Mouse (Mus musculus) fat pad, adult 2 months (tissue): ENCODE measurements around the gene Usp9x.

Source experiments
- DNase-seq: peaks from one replicate; pipeline ENCODE4 v3.0.0-alpha.2; 2011; ENCODE audit warnings: low read depth, low spot score; ENCODE audit errors: extremely low read depth

Usp9x gene

DNA sequence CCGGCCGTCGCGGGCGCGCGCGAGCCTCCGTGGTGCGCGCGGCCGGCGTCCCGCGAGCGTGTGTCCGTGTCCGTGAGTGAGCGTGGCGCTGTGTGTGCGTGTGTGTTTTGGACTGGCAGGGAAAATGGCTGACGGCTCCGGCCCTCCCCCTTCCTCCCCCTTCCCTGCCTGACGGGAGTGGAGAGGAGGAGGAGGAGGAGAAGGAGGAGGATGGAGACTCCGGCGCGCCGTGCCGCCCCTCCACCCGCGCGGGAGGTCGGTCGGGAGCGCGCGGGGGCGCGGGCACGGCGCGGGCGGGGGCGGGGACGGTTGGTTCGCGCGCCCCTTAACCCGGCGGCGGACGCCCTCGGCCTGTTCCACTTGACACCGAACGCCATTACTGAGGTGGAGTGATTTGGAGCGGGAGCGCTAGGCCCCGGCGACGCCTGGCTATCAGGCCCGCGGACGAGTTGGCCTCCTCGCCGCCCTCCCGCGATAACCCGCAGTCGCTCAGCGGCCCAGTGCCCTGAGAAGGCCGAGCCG, 1.2 kb downstream of the Usp9x start:
- DNase-seq: no peak

DNA sequence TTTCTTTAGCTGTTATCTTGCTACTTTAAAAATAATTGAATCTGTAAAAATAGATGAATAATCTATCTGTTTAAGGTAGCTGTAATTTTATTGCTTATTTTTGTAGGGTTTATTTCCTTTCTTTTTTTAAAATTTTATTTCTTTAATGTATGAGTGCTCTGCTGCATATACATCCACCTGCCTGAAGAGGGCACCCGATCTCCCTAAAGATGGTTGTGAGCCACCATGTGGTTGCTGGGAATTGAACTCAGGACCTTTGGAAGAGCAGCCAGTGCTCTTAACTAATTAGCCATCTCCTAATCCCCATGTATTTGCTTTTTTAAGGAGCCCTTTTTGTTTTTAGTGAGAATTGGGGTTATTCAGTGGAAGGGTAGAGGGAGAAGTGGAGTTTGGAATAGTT, 14.3 kb downstream of the Usp9x start:
- DNase-seq: no peak

DNA sequence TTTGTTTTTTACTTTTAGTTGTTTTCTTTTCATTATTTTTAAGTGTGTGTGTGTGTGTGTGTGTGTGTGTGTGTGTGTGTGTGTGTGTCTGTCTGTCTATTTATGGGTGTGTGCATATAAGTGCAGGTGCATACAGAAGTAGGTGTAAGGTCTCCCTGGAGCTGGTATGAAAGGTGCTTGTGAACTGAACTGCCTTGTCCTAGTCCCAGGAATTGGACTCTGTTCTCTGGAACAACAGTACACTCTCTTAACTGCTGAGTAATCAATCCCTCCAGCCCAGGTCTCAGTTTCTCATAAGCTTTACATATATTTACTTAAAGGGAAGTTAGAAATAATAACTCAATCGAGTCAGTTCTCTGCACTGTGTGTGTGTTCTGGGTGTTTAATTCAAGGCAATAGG, 25.7 kb downstream of the Usp9x start:
- no peak for DNase-seq

DNA sequence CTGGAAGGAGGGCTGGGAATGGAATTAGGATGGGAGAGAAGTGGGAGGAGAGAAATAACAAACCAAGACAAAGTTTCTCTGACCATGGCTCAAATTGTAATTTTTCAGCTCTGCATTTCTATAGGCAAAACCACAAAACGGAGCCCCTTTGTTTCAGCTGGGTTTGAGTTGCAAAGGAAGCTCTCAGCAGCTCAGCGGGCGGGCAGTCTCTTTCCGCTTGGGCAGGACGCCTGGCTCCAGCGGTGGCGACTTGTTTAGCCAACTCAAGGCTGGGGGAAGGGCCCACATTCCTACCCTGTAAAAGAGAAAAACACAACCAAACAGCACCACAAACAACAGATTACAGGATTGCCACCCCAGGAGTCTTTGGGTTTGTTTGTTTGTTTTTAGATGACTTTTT, 135.2 kb downstream of the Usp9x start:
- no peak for DNase-seq

DNA sequence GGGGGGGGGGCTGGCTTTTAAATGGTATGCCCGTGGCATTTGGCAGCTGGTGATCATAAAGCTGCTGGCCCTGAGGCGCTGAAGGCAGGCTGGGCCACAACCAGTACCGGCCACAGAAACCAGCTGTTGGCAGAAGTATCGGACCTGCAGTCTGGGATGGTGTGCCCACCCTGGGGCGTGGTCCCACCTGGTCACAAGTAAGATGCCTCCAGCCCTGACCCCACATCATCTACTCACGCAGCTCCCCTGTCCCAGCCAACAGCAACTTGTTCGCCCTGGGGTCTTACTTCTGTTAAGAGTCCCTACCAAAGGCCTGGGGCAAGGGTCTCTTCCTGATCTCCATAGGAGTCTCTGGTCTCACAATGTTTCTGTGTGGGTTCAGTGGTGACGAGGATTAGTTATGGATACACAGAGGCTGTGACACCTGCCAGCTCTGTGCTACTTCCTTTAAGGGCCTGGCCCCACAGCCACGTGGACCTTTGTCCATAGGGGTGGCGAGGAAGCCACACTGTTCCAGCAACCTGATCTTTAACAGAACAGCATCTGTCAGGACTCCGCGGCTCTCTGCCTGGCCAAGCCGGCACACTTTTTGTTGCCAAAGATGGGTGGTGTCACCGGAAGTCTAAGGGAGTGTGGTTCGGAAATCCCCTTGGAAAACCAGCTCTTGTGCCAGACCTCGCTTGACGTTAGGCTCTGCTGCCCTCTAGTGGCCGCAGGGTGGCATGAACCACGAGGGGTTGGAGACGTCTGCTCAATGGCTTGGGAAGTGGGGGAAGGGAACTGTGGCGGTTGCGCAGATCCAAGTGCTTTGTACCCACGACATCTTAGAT, 136.4 kb downstream of the Usp9x start:
- DNase-seq: no peak

DNA sequence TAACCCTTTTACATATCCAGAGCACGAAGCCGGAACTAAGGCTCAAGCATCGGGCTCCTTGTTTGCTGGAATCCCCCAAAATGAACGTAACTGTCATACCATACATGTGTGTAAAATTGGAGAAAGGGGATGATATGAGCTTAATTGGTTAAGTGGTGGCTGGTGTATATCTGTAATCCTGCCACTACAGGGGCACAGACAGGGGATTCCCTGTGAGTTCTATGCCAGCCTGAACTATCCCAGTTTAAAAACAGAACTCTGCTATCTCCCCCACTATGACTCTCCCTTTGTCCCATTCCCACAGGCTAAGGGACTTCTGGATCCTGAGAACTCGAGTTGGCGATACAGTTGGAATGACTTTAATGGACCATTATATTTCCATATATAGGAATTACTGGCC, 137.1 kb downstream of the Usp9x start:
- DNase-seq: no peak

DNA sequence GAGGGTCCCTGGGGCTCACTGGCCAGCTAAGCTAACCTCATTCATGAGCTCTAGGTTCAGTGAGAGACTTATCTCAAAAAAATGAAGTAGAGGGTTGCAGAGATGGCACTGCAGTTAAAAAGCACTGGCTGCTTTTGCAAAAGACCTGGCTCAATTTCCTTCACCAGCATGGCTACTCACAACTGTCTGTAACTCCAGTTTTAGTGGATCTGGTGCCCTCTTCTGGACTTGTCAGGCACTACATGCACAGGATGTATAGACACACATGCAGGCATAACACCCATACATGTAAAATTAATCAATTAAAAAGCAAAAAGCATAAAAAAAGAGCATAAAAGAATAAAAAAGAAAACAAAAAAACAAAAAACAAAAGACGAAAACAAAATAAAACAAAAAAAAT, 143.0 kb downstream of the Usp9x start:
- no peak for DNase-seq
